In genomic region chr11:8674549-8675149, GRCm38 (mm10) we compare ENCODE assay signal across 18 mouse cellular contexts. TPM values are rescaled to one million over a fixed set of nuclear protein-coding genes. Genes with fewer than 3 reads are reported as not detected.
A peak's percentile ranks its signal among the peaks of the same experiment; 100 is the strongest.
DNase-seq lines count a peak whose midpoint lies in the region; ATAC-seq and TF ChIP-seq lines count a peak whose summit lies in the region.
"Had no signal": no experiment of that assay in that cellular context is flagged by ENCODE, and none has a peak within 500 bp of the region (broad histone marks: within the 10 kb centered on the region; RNA-seq: fewer than 3 reads in every experiment).

No protein-coding gene starts in this region.

- H3K4me1 ChIP-seq in liver, postnatal 0 days (ENCODE audit: insufficient read depth): 0 out of 2 replicates have a peak, but pooled peaks cover 4% of the 10 kb centered on the region
- H3K4me1 ChIP-seq: hindbrain, embryonic 12.5 days; midbrain, embryonic 10.5 days; neural tube, embryonic 15.5 days had no signal

- TF ChIP-seq EP300 in liver, postnatal 0 days (IDR thresholded peaks at IDR 0.05; ENCODE audit: low read depth): no peak

- no peak overlapping the region for H3K4me3 ChIP-seq in liver, postnatal 0 days (ENCODE audit: low read depth, low read length)
- H3K4me3 ChIP-seq: hindbrain, embryonic 12.5 days; limb, embryonic 12.5 days; midbrain, embryonic 10.5 days; neural tube, embryonic 15.5 days had no signal

- no peaks in the 10 kb centered on the region for H3K36me3 ChIP-seq in liver, postnatal 0 days (replicated peaks; ENCODE audit: insufficient read depth, low read length)
- H3K36me3 ChIP-seq: hindbrain, embryonic 12.5 days; limb, embryonic 12.5 days; midbrain, embryonic 10.5 days; neural tube, embryonic 15.5 days had no signal

- ATAC-seq in liver, postnatal 0 days: no peak
- ATAC-seq: CD4-positive, CD25-positive, alpha-beta regulatory T cell, adult 4 months had no signal

- no peaks in the 10 kb centered on the region for H3K27me3 ChIP-seq in liver, postnatal 0 days (ENCODE audit: insufficient read depth, low read length)
- H3K27me3 ChIP-seq: hindbrain, embryonic 12.5 days; limb, embryonic 12.5 days; neural tube, embryonic 15.5 days had no signal

- no peak for TF ChIP-seq CTCF in liver, postnatal 0 days (IDR thresholded peaks at IDR 0.05; ENCODE audit: low read depth)

- 57% methylated on average over 3 of the region's 3 CpGs for WGBS in liver, postnatal 0 days (ENCODE audit: insufficient replicate concordance)

- DNase-seq in kidney, adult 11 months: peak; percentile 30
- DNase-seq in kidney, adult 8-10 months: no peak
- DNase-seq in 3T3-L1 (ENCODE audit: low read depth, low spot score): peak; percentile 96
- DNase-seq in adipocyte (ENCODE audit: low spot score): peak; percentile 64
- peak; percentile 70 for DNase-seq in lung, postnatal 36 days
- DNase-seq in liver, postnatal 0 days: no peak
- no peak for DNase-seq in ovary, postnatal 36 days (ENCODE audit: low spot score)
- DNase-seq: cerebellum, postnatal 10 days; gastrocnemius, postnatal 25 days; layer of hippocampus, postnatal 36 days; right cerebral cortex, adult 18-20 months; spleen, adult 18-20 months had no signal

- no peak overlapping the region for H3K27ac ChIP-seq in liver, postnatal 0 days (ENCODE audit: low read depth)
- H3K27ac ChIP-seq: hindbrain, embryonic 12.5 days; limb, embryonic 12.5 days; midbrain, embryonic 10.5 days; neural tube, embryonic 15.5 days had no signal

- no peak overlapping the region for H3K4me2 ChIP-seq in liver, postnatal 0 days (ENCODE audit: low read depth, low read length)
- H3K4me2 ChIP-seq: heart, embryonic 11.5 days; hindbrain, embryonic 12.5 days; limb, embryonic 12.5 days; neural tube, embryonic 15.5 days had no signal

- H3K9me3 ChIP-seq in liver, postnatal 0 days (ENCODE audit: low read length): no peaks in the 10 kb centered on the region
- H3K9me3 ChIP-seq: hindbrain, embryonic 12.5 days; limb, embryonic 12.5 days; midbrain, embryonic 10.5 days; neural tube, embryonic 15.5 days had no signal

- H3K9ac ChIP-seq in liver, postnatal 0 days (replicated peaks): no peak overlapping the region
- H3K9ac ChIP-seq: hindbrain, embryonic 12.5 days; limb, embryonic 12.5 days; neural tube, embryonic 15.5 days had no signal

RNA-seq across cellular contexts. Expression of gene Tns3, which starts 10.3 kb away (rescaled TPM):
- polyA plus RNA-seq in liver, postnatal 0 days (2015; fragmentation: Nextera tagmentation; extraction: Ambion mirVana): 2.8 and 3.6 TPM in 2 replicates

Comparison
In these comparisons a context has a peak if more than half of its experiments do, and no peak if none do; other contexts are left out.
1. DNase-seq: peak in kidney, adult 11 months (single experiment), 3T3-L1 (single experiment), adipocyte (single experiment) and lung, postnatal 36 days (single experiment); none in kidney, adult 8-10 months (0 of 2), liver, postnatal 0 days (single experiment) and ovary, postnatal 36 days (single experiment).